Mouse (Mus musculus) small intestine, adult 2 months (tissue): ENCODE measurements around the gene Gm44511. TPM values are rescaled to one million over a fixed set of nuclear protein-coding genes. Genes with fewer than 3 reads are reported as not detected.
A peak's percentile ranks its signal among the peaks of the same experiment; 100 is the strongest.
"Not testable (repeated sequence)": the region's sequence is repeated elsewhere in the genome, so short reads cannot be mapped to it uniquely, and the experiment has no call there.

Experiments
- H3K27ac ChIP-seq: fragments of 200-500 bp; 2 replicates; pipeline ENCODE4 v1.5.1; 2012; ENCODE audit warnings: low read depth, low read length, control low read depth, inconsistent platforms; ENCODE audit not compliant: insufficient read depth
- H3K27me3 ChIP-seq: fragments of 200-500 bp; 2 replicates; pipeline ENCODE4 v1.6.1; 2012; ENCODE audit warnings: mild to moderate bottlenecking, moderate library complexity, low read length, inconsistent platforms; ENCODE audit not compliant: control insufficient read depth, insufficient read depth
- H3K36me3 ChIP-seq: fragments of 200-500 bp; 2 replicates; pipeline ENCODE4 v1.6.1; 2012; ENCODE audit warnings: mild to moderate bottlenecking, low read length, control low read depth, inconsistent platforms; ENCODE audit not compliant: control insufficient read depth, insufficient read depth
- H3K4me1 ChIP-seq: fragments of 200-500 bp; 2 replicates; pipeline ENCODE4 v1.6.1; 2012; ENCODE audit warnings: low read length, inconsistent platforms, mixed read lengths; ENCODE audit not compliant: control insufficient read depth, insufficient read depth, insufficient read length
- H3K4me3 ChIP-seq: fragments of 200-500 bp; 2 replicates; pipeline ENCODE4 v1.5.1; 2012; ENCODE audit warnings: low read depth, mild to moderate bottlenecking, control low read depth, inconsistent platforms, low read length, moderate library complexity
- CTCF ChIP-seq: fragments of 200-500 bp; IDR thresholded peaks from 2 replicates; pipeline ENCODE4 v1.5.1; 2012; ENCODE audit warnings: low read depth, mild to moderate bottlenecking, control low read depth, inconsistent platforms, low read length, moderate library complexity, mixed read lengths; ENCODE audit not compliant: insufficient replicate concordance, insufficient read length; ENCODE audit errors: extremely low read depth
- POLR2A ChIP-seq: fragments of 200-500 bp; IDR thresholded peaks from 2 replicates; pipeline ENCODE4 v1.6.1; 2012; ENCODE audit warnings: low read depth, mild to moderate bottlenecking, control low read depth, inconsistent platforms, low read length, moderate library complexity
- WGBS: fragments of 180-500 bp; shearing (Covaris S2); methylation state at CpG from one replicate; pipeline ENCODE4 v1.1.7; 2018; 5-methylcytosine and 5-hydroxymethylcytosine counted together
- polyA plus RNA-seq: library from polyadenylated mRNA; depleted of rRNA; stranded (reverse); fragments of >200 nt; gene quantifications from 2 replicates; pipeline ENCODE4 v1.2.3, GENCODE M21; 2012

Gm44511 gene
- polyA plus RNA-seq, 1 experiment = 0.46 TPM

- peak; percentile 49; the same call in 1 of the 2 replicates for TF ChIP-seq CTCF
- TF ChIP-seq POLR2A = no peak
- Histone ChIP-seq H3K4me1 (no peaks in the 10 kb centered on the region), H3K36me3 (no peaks in the 10 kb centered on the region), H3K4me3 (no peak overlapping the region), H3K27ac (no peak overlapping the region), H3K27me3 (no peaks in the 10 kb centered on the region)
- 69% methylated on average over 5 of the region's 5 CpGs for WGBS
Measured at GRCm38 (mm10) chr6:128808532-128808931, 17.6 kb downstream of the Gm44511 start.

- H3K4me3 ChIP-seq = no peak overlapping the region
- H3K36me3 ChIP-seq = no peaks in the 10 kb centered on the region
- WGBS = 64% methylated on average over 3 of the region's 3 CpGs
- no peak overlapping the region for H3K27ac ChIP-seq
- H3K4me1 ChIP-seq = peaks cover 4% of the 10 kb centered on the region; the same call in 1 of the 2 replicates
- TF ChIP-seq POLR2A = no peak
- no peak for TF ChIP-seq CTCF
- H3K27me3 ChIP-seq = no peaks in the 10 kb centered on the region
Measured at GRCm38 (mm10) chr6:128807021-128807420, 19.1 kb downstream of the Gm44511 start.

- not testable (repeated sequence) for H3K27me3 ChIP-seq, H3K4me1 ChIP-seq, H3K36me3 ChIP-seq, H3K27ac ChIP-seq, H3K4me3 ChIP-seq
- whole genome bisulfite sequencing = 65% methylated on average over 7 of the region's 7 CpGs
- peak; percentile 40; the same call in 1 of the 2 replicates for TF ChIP-seq CTCF
Measured at GRCm38 (mm10) chr6:128804823-128805640, 21.1 kb downstream of the Gm44511 start.

GRCm38 (mm10) chr6:128802999-128803857 lies 22.9 kb downstream of the Gm44511 start:
- Histone ChIP-seq H3K27ac (no peak overlapping the region), H3K4me1 (peaks cover 5% of the 10 kb centered on the region), H3K4me3 (peak overlapping the region; percentile 61), H3K27me3 (no peaks in the 10 kb centered on the region), H3K36me3 (no peaks in the 10 kb centered on the region)
- 7% methylated on average over 26 of the region's 26 CpGs for WGBS
- TF ChIP-seq POLR2A (no peak; the same call in 1 of the 2 replicates), CTCF (peak; percentile 97)

GRCm38 (mm10) chr6:128802557-128802956 lies 23.6 kb downstream of the Gm44511 start:
- H3K27ac ChIP-seq = no peak overlapping the region
- WGBS = 10% methylated on average over 10 of the region's 10 CpGs
- no peak for TF ChIP-seq CTCF
- TF ChIP-seq POLR2A = no peak
- no peaks in the 10 kb centered on the region for H3K27me3 ChIP-seq
- H3K36me3 ChIP-seq = no peaks in the 10 kb centered on the region
- H3K4me3 ChIP-seq = peak overlapping the region; percentile 61
- H3K4me1 ChIP-seq = peaks cover 7% of the 10 kb centered on the region

- not testable (repeated sequence) for H3K4me3 ChIP-seq, H3K27ac ChIP-seq, H3K36me3 ChIP-seq, H3K4me1 ChIP-seq, H3K27me3 ChIP-seq
- 89% methylated on average over 5 of the region's 5 CpGs for WGBS
Measured at GRCm38 (mm10) chr6:128800696-128801095, 25.4 kb downstream of the Gm44511 start.

- peak overlapping the region; percentile 74 for H3K4me3 ChIP-seq
- H3K4me1 ChIP-seq = peaks cover 7% of the 10 kb centered on the region
- no peak for TF ChIP-seq POLR2A
- TF ChIP-seq CTCF = no peak
- no peaks in the 10 kb centered on the region for H3K36me3 ChIP-seq
- no peak overlapping the region for H3K27ac ChIP-seq
- 13% methylated on average over 7 of the region's 7 CpGs for WGBS
- H3K27me3 ChIP-seq = no peaks in the 10 kb centered on the region
Measured at GRCm38 (mm10) chr6:128799896-128800270, 26.2 kb downstream of the Gm44511 start.
